Mouse (Mus musculus) small intestine, adult 2 months (tissue): ENCODE data around the gene Ifit1bl2.

ENCODE experiments used
- CTCF ChIP-seq: fragments of 200-500 bp; IDR thresholded peaks from 2 replicates; pipeline ENCODE4 v1.5.1; 2012; ENCODE audit warnings: low read depth, mild to moderate bottlenecking, control low read depth, inconsistent platforms, low read length, moderate library complexity, mixed read lengths; ENCODE audit not compliant: insufficient replicate concordance, insufficient read length; ENCODE audit errors: extremely low read depth
- POLR2A ChIP-seq: fragments of 200-500 bp; IDR thresholded peaks from 2 replicates; pipeline ENCODE4 v1.6.1; 2012; ENCODE audit warnings: low read depth, mild to moderate bottlenecking, control low read depth, inconsistent platforms, low read length, moderate library complexity

GRCm38 (mm10) chr19:34577121-34577520, 63.4 kb downstream of the Ifit1bl2 start:
- TF ChIP-seq CTCF: no peak
- no peak for TF ChIP-seq POLR2A
